Mouse (Mus musculus): Measurements from ENCODE around the gene Mgat4b. TPM values are rescaled to one million over a fixed set of nuclear protein-coding genes. Genes with fewer than 3 reads are reported as not detected.

Gene Mgat4b
- polyA plus RNA-seq, 1 experiment from 2014 or later, result 11.8 TPM

GRCm38 (mm10) chr11:50198916-50199315 lies 11.8 kb upstream of the Mgat4b start:
- no peak for DNase-seq (ENCODE audit: low spot score)

DNA sequence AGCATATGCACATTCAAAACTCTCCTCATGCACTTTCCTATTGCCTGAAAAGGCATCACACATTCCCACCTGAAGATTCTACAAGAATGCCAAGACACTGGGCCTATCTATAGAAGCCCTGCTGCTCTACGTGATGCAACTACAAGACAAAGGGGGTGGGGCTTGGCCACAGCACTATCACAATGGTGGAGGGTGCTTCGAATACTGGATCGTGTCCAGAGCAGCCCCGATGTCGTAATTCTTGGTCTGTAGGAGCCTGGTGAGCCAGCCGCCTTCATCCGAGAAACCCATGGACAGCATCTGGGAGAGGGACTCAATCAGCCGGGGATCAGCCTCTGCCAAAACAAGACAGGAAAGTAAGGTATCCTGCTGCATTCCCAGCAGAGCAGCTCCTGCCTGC lies 10.1 kb upstream of the Mgat4b start:
- DNase-seq (ENCODE audit: low spot score), result no peak

DNA sequence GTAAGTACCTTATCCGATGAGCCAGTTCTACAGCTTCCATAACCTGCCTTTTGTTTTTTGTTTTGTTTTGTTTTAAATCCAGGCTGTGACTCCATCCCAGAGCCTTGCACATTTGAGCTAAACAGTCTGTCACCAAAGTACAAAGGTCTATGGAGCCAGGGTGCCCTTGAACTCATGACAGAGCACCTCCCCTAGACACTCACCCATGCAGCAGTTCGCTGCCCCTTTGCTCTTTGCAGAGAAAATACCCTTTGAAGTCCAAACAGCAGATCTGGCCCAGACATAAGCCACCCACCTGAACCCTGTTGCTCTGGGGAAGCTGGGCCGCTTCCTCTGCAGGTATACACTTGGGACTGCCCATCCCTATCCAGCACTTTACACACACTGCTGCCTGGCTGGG lies 9.1 kb upstream of the Mgat4b start:
- no peak for DNase-seq (ENCODE audit: low spot score)

GRCm38 (mm10) chr11:50203302-50203827 lies 7.3 kb upstream of the Mgat4b start:
- DNase-seq (ENCODE audit: low spot score), result no peak

DNA sequence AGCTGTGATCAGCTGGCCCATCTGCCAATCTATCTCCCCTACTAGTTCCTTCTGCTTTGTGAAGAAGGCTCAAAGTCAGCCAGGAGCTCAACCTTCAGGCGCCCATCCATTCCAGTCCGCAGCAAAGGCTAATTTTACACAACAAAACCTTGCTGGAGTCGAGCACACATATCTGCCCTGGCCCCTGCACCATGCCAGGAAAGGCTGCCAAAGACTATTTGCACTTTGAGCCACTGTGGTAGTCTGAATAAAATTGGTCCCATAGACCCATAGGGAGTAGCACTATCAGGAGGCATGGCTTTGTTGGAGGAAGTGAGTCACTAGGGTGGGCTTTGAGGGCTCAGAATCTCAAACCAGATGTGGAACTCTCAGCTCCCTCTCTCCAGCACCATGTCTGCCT lies 5.3 kb upstream of the Mgat4b start:
- DNase-seq (ENCODE audit: low spot score), result no peak

GRCm38 (mm10) chr11:50206037-50206436 lies 4.7 kb upstream of the Mgat4b start:
- no peak for DNase-seq (ENCODE audit: low spot score)

- DNase-seq (ENCODE audit: low spot score), result no peak
Measured at GRCm38 (mm10) chr11:50207344-50207743, 3.3 kb upstream of the Mgat4b start.

- no peak for DNase-seq (ENCODE audit: low spot score)
Measured at GRCm38 (mm10) chr11:50208039-50208438, 2.7 kb upstream of the Mgat4b start.

- DNase-seq (ENCODE audit: low spot score), result peak; percentile 95
Measured at GRCm38 (mm10) chr11:50210101-50210504, 587 bp upstream of the Mgat4b start.

DNA sequence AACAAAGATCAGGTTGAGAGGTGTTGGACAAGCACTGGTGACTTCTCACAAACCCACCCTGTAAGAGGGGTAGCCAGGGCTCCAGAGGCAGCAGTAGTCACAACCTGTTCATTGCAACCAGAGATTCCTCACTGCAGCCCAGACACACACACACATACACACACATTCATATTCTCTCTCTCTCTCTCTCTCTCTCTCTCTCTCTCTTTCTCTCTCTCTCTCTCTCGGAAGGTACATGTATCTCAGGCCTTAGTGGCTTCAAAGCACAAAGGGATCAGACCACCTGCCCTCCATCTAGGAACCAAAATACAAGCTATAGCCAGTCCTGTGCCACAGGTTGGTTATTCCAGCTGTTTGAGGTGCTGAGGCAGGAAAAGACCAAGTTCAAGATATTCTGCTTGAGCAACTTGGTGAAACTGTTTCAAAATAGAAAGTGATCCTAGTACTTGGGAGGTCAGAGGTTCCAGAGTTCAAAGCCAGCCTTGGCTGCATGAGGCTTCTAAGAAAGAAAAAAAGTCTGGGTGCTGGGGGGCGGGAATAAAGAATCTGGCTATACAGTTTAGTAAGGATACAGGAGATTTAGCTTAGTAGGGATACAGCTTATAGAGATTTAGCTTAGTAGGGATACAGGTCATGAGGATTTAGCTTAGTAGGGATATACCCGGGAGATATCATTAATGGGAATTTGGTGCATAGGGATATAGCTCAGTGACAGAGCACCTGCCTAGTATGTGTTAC lies 801 bp downstream of the Mgat4b start:
- DNase-seq (ENCODE audit: low spot score), result no peak

- DNase-seq (ENCODE audit: low spot score), result no peak
Measured at GRCm38 (mm10) chr11:50212060-50212739, 1.5 kb downstream of the Mgat4b start.

GRCm38 (mm10) chr11:50212848-50213758 lies 2.4 kb downstream of the Mgat4b start:
- no peak for DNase-seq (ENCODE audit: low spot score)

- no peak for DNase-seq (ENCODE audit: low spot score)
Measured at GRCm38 (mm10) chr11:50214631-50215030, 3.9 kb downstream of the Mgat4b start.

GRCm38 (mm10) chr11:50215633-50216032 lies 4.9 kb downstream of the Mgat4b start:
- no peak for DNase-seq (ENCODE audit: low spot score)

DNA sequence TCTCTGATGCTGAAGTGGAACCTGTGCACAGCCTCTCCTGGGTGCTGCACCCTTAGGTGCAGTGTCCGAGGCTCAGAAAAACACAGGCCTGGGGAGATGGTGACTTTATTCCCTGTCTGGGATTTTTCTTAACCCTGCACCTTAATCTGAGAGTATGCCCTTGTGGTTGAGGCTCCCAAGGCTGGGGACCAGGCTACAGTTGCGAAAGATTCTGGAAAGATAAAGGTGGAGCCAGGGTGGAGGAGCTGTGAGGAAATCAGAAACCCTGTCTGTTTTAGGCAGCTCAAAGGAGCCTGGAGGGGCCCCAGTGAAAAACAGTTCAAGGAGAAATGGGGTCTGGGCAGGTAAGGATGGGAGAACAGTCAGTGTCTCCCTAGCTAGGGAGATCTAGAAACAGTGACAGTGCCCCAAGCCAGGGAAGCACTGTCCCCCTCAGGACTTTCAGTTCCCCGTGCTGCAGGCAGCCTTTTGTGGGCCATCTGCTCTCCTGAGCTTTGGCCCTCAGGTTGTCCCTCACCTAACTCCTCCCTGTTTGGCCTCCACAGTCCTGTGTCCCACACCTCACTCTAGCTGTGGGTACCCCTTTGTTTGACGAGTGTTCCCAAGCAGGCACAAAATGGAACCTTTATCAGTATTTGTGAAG lies 6.2 kb downstream of the Mgat4b start:
- no peak for DNase-seq (ENCODE audit: low spot score)

- DNase-seq (ENCODE audit: low spot score), result no peak
Measured at GRCm38 (mm10) chr11:50217811-50218210, 7.1 kb downstream of the Mgat4b start.

GRCm38 (mm10) chr11:50219833-50220232 lies 9.1 kb downstream of the Mgat4b start:
- DNase-seq (ENCODE audit: low spot score), result no peak

- DNase-seq (ENCODE audit: low spot score), result no peak
Measured at GRCm38 (mm10) chr11:50222559-50223276, 12.0 kb downstream of the Mgat4b start.

- peak; percentile 30 for DNase-seq (ENCODE audit: low spot score)
Measured at GRCm38 (mm10) chr11:50223783-50224662, 13.3 kb downstream of the Mgat4b start.

All from thymus, postnatal 0 days (tissue).